Mouse (Mus musculus): Measurements from ENCODE around the gene Gls2. TPM values are rescaled to one million over a fixed set of nuclear protein-coding genes. Genes with fewer than 3 reads are reported as not detected.
"Not testable (repeated sequence)": the region's sequence is repeated elsewhere in the genome, so short reads cannot be mapped to it uniquely, and the experiment has no call there.

Gene Gls2
- 10 to 100 TPM; 24.4 to 33.2 (median 24.6) TPM for total RNA-seq (2022)

GRCm38 (mm10) chr10:128194024-128194550 is at the start of gene Gls2:
Gene Gls2, plus strand, starts transcription at chr10:128194457.
- peak; percentile 96 to 97 for DNase-seq (ENCODE audit: low spot score in 2 of 2)

- no peak for DNase-seq (ENCODE audit: low spot score in 2 of 2)
These were observed 49.3 kb upstream of the Gls2 start for GRCm38 (mm10) chr10:128144961-128145360.

- no peak for DNase-seq (ENCODE audit: low spot score in 2 of 2)
These were observed 45.4 kb upstream of the Gls2 start for GRCm38 (mm10) chr10:128148789-128149365.

GRCm38 (mm10) chr10:128149592-128149991 is 44.7 kb upstream of the Gls2 start:
- DNase-seq (ENCODE audit: low spot score in 2 of 2) = no peak

GRCm38 (mm10) chr10:128150941-128151340 is 43.3 kb upstream of the Gls2 start:
- DNase-seq (ENCODE audit: low spot score in 2 of 2) = no peak

- DNase-seq (ENCODE audit: low spot score in 2 of 2) = no peak
These were observed 40.3 kb upstream of the Gls2 start for GRCm38 (mm10) chr10:128153978-128154377.

GRCm38 (mm10) chr10:128165726-128166125 is 28.5 kb upstream of the Gls2 start:
- DNase-seq (ENCODE audit: low spot score in 2 of 2) = not testable (repeated sequence)

GRCm38 (mm10) chr10:128167091-128167490 is 27.2 kb upstream of the Gls2 start:
- DNase-seq (ENCODE audit: low spot score in 2 of 2) = no peak

- not testable (repeated sequence) for DNase-seq (ENCODE audit: low spot score in 2 of 2)
These were observed 22.9 kb upstream of the Gls2 start for GRCm38 (mm10) chr10:128171348-128171747.

- no peak for DNase-seq (ENCODE audit: low spot score in 2 of 2)
These were observed 19.0 kb upstream of the Gls2 start for GRCm38 (mm10) chr10:128175302-128175701.

GRCm38 (mm10) chr10:128175996-128176755 is 18.1 kb upstream of the Gls2 start:
- DNase-seq (ENCODE audit: low spot score in 2 of 2) = peak in 1 of 2 experiments; percentile 36

GRCm38 (mm10) chr10:128177316-128177715 is 16.9 kb upstream of the Gls2 start:
- DNase-seq (ENCODE audit: low spot score in 2 of 2) = no peak

- no peak for DNase-seq (ENCODE audit: low spot score in 2 of 2)
These were observed 14.3 kb upstream of the Gls2 start, which contains the start of gene Rbms2 for GRCm38 (mm10) chr10:128179989-128180388. Gene Rbms2, minus strand, starts transcription at chr10:128180297.

- no peak for DNase-seq (ENCODE audit: low spot score in 2 of 2)
These were observed 10.0 kb upstream of the Gls2 start for GRCm38 (mm10) chr10:128184296-128184695.

GRCm38 (mm10) chr10:128185277-128185940 is 8.8 kb upstream of the Gls2 start:
- no peak for DNase-seq (ENCODE audit: low spot score in 2 of 2)

GRCm38 (mm10) chr10:128185959-128186358 is 8.3 kb upstream of the Gls2 start:
- peak in 1 of 2 experiments; percentile 76 for DNase-seq (ENCODE audit: low spot score in 2 of 2)

GRCm38 (mm10) chr10:128187181-128187605 is 7.1 kb upstream of the Gls2 start:
- no peak for DNase-seq (ENCODE audit: low spot score in 2 of 2)

GRCm38 (mm10) chr10:128188242-128188877 is 5.9 kb upstream of the Gls2 start:
- peak in 1 of 2 experiments; percentile 82 for DNase-seq (ENCODE audit: low spot score in 2 of 2)

GRCm38 (mm10) chr10:128191472-128191871 is 2.8 kb upstream of the Gls2 start:
- DNase-seq (ENCODE audit: low spot score in 2 of 2) = no peak

- not testable (repeated sequence) for DNase-seq (ENCODE audit: low spot score in 2 of 2)
These were observed 2.1 kb upstream of the Gls2 start for GRCm38 (mm10) chr10:128192030-128192766.

GRCm38 (mm10) chr10:128193113-128193512 is 1.1 kb upstream of the Gls2 start:
- no peak for DNase-seq (ENCODE audit: low spot score in 2 of 2)

Data from layer of hippocampus, adult 8-10 months (tissue).